Mouse (Mus musculus) lung, postnatal 0 days (tissue): ENCODE measurements around the gene Dpagt1.

ENCODE experiments used
- CTCF ChIP-seq: IDR thresholded peaks from 2 replicates; pipeline ENCODE4 v1.5.1; 2016; ENCODE audit warnings: antibody characterized with exemption, mild to moderate bottlenecking
- EP300 ChIP-seq: IDR thresholded peaks from 2 replicates; pipeline ENCODE4 v1.6.1; 2016; ENCODE audit warnings: antibody characterized with exemption, mild to moderate bottlenecking, control low read depth

- no peak for TF ChIP-seq CTCF
- TF ChIP-seq EP300: no peak
These were observed 16.8 kb downstream of the Dpagt1 start for GRCm38 (mm10) chr9:44342605-44343004.
